Mouse (Mus musculus) spleen, adult 2 months (tissue): ENCODE measurements around the gene Ece1. TPM values are rescaled to one million over a fixed set of nuclear protein-coding genes. Genes with fewer than 3 reads are reported as not detected.

Source experiments
- DNase-seq, 2 experiments: peaks; one replicate each; pipeline versions ENCODE4 v3.0.0 to v3.0.0-alpha.2; 2012 to 2021; ENCODE audit warnings: low spot score in 2 of 2, low read depth in 1 of 2
- H3K27ac ChIP-seq: fragments of 200-500 bp; 2 replicates; pipeline ENCODE4 v1.5.1; 2012; ENCODE audit warnings: low read length, inconsistent platforms; ENCODE audit not compliant: insufficient read depth
- H3K27me3 ChIP-seq: fragments of 200-500 bp; 2 replicates; pipeline ENCODE4 v1.6.1; 2012; ENCODE audit warnings: mild to moderate bottlenecking, moderate library complexity, low read length, inconsistent platforms; ENCODE audit not compliant: control insufficient read depth, insufficient read depth
- H3K36me3 ChIP-seq: fragments of 200-500 bp; 2 replicates; pipeline ENCODE4 v1.6.1; 2012; ENCODE audit warnings: mild to moderate bottlenecking, low read length, inconsistent platforms; ENCODE audit not compliant: control insufficient read depth, insufficient read depth
- H3K4me1 ChIP-seq: fragments of 200-500 bp; 2 replicates; pipeline ENCODE4 v1.6.1; 2011; ENCODE audit warnings: inconsistent platforms; ENCODE audit not compliant: control insufficient read depth, insufficient read depth, insufficient read length
- H3K4me3 ChIP-seq: fragments of 200-500 bp; 2 replicates; pipeline ENCODE4 v1.5.1; 2011; ENCODE audit warnings: mild to moderate bottlenecking, inconsistent platforms; ENCODE audit not compliant: insufficient read depth, insufficient read length; ENCODE audit errors: extremely low read depth
- CTCF ChIP-seq: fragments of 200-500 bp; IDR thresholded peaks from 2 replicates; pipeline ENCODE4 v1.5.1; 2011; ENCODE audit warnings: mild to moderate bottlenecking, inconsistent platforms; ENCODE audit not compliant: insufficient read depth, insufficient read length, insufficient replicate concordance; ENCODE audit errors: extremely low read depth
- POLR2A ChIP-seq: fragments of 200-500 bp; IDR thresholded peaks from 2 replicates; pipeline ENCODE4 v1.6.1; 2011; ENCODE audit warnings: low read depth, low read length, inconsistent platforms
- WGBS: fragments of 180-500 bp; shearing (Covaris S2); methylation state at CpG from one replicate; pipeline ENCODE4 v1.1.7; 2018; 5-methylcytosine and 5-hydroxymethylcytosine counted together
- polyA plus RNA-seq: library from polyadenylated mRNA; depleted of rRNA; stranded (reverse); fragments of >200 nt; gene quantifications from 2 replicates; pipeline ENCODE4 v1.2.3, GENCODE M21; 2012

Ece1 gene
- polyA plus RNA-seq, 1 experiment: 18.4 TPM

DNA sequence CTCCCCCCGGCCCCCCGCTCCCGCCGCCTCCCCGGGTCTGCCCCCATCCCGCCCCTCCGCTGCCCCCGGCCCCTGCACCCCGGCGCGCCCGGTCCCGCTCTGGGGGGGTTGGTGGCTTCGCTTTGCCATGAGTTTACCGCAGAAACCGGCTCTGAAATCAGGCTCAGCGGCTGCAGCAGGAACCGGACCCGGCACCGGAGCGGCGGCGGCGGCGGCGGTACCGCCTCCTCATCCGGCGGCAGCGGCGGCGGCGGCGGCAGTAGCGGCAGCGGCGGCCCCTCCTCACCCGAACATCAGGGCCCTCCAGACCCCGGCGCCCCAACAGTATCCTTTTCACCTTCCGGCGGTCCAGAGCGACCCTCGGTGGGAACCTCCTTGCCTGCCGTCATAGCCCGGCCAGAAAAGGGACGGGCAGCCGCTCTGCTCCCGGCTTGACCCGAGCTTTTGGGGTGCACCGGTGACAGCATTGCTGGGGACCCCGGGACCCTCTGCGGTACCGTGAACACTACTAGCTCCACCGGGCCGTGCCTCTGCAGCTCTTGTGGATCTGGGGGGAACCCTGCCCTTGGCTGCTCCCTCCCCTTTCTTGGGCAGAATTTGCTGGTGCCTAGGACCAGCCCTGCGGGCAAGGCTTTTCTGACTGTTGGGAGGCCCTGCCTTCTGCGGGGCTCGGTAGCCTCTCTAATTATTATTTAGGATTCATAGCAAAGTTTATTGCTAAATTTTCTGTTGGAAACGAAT lies 132.0 kb downstream of the Ece1 start:
- no peaks in the 10 kb centered on the region for H3K27me3 ChIP-seq
- 2% methylated on average over 46 of the region's 60 CpGs for WGBS
- H3K27ac ChIP-seq: peak overlapping the region; percentile 93
- H3K4me3 ChIP-seq: peak overlapping the region; percentile 89
- DNase-seq: peak in 1 of 2 experiments; percentile 32
- no peak for TF ChIP-seq CTCF
- no peak for TF ChIP-seq POLR2A
- H3K36me3 ChIP-seq: peaks cover 14% of the 10 kb centered on the region
- H3K4me1 ChIP-seq: peaks cover 8% of the 10 kb centered on the region

- Histone ChIP-seq H3K36me3 (peaks cover 15% of the 10 kb centered on the region), H3K4me3 (peak overlapping the region; percentile 89), H3K27ac (peak overlapping the region; percentile 93), H3K27me3 (no peaks in the 10 kb centered on the region), H3K4me1 (peaks cover 8% of the 10 kb centered on the region)
- no peak for TF ChIP-seq POLR2A
- no peak for TF ChIP-seq CTCF
- DNase-seq: peak; percentile 26 to 28
- WGBS: 31% methylated on average over 12 of the region's 12 CpGs
Observed at GRCm38 (mm10) chr4:137994562-137995336, 132.7 kb downstream of the Ece1 start.

DNA sequence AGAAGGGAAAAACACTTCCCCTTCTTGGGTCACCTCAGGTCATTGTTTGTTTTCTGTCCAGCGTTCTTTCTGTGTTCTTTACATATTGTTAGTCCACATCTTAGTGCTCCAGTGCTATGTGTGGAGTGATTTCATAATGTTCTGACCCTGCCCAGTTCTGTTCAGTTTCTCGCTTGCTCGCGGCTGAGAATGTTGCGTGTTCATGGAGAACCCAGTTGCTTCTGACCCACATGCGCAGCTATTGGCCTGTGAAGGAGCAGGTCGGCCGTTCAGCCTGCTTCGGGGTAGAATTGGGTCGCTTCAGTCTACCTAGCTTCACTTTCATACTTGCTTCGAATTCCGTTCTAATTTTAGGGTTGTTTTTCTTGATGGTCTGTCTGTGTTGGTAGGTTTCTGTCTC lies 133.4 kb downstream of the Ece1 start:
- peaks cover 15% of the 10 kb centered on the region for H3K36me3 ChIP-seq
- H3K27ac ChIP-seq: no peak overlapping the region; the same call in 1 of the 2 replicates
- no peaks in the 10 kb centered on the region for H3K27me3 ChIP-seq
- 78% methylated on average over 12 of the region's 12 CpGs for WGBS
- no peak for TF ChIP-seq POLR2A
- no peak for TF ChIP-seq CTCF
- no peak for DNase-seq
- H3K4me3 ChIP-seq: no peak overlapping the region; the same call in 1 of the 2 replicates
- peaks cover 8% of the 10 kb centered on the region for H3K4me1 ChIP-seq

DNA sequence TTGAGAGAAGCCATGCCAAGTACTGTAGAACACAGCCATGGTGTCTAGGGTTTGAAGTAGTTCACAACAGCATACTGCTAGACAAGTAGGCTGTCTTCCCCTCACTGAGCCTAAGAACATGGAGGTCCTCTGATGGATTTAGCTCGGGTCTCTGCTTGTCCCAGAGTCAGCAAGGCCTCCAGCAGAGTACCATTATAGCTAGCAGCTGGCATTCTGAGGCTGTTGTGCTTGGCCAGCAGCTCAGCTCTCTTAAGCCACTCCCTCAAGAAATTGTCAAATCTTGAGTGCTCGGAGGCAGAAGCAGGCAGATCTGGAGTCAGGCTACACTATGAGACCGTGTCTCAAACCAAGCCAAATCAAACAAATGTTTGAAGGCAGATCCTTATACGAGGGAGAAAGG lies 136.2 kb downstream of the Ece1 start:
- 86% methylated on average over 4 of the region's 4 CpGs for WGBS
- no peak for TF ChIP-seq POLR2A
- no peak for TF ChIP-seq CTCF
- Histone ChIP-seq H3K36me3 (peaks cover 17% of the 10 kb centered on the region), H3K27me3 (no peaks in the 10 kb centered on the region), H3K4me1 (peaks cover 8% of the 10 kb centered on the region), H3K27ac (no peak overlapping the region), H3K4me3 (no peak overlapping the region)
- DNase-seq: no peak

DNA sequence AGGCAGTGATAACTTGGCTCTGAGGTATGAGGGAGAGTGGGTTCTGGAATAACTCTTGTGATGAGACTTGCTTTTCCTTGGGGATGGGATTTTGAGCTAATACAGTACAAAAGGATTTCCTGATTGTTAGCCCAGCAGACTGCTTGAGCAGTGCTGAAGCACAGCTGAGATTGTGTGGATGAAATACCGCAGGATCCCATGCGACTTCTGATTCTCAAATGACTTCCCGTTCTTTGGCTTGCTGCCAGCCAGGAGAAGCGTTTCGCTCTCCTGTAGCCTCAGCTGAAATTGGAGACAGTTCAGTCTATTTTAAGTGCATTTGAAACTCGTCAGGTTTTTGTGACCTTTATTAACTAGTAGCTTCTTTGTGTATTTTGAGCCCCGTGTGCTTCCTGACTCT lies 138.6 kb downstream of the Ece1 start:
- 79% methylated on average over 7 of the region's 7 CpGs for WGBS
- peaks cover 1% of the 10 kb centered on the region; the same call in 1 of the 2 replicates for H3K4me1 ChIP-seq
- no peak overlapping the region for H3K27ac ChIP-seq
- no peak for TF ChIP-seq CTCF
- TF ChIP-seq POLR2A: no peak
- no peaks in the 10 kb centered on the region for H3K27me3 ChIP-seq
- no peak overlapping the region for H3K4me3 ChIP-seq
- H3K36me3 ChIP-seq: peaks cover 24% of the 10 kb centered on the region
- no peak for DNase-seq

GRCm38 (mm10) chr4:138003909-138004610 lies 142.0 kb downstream of the Ece1 start:
- Histone ChIP-seq H3K4me1 (no peaks in the 10 kb centered on the region), H3K4me3 (no peak overlapping the region), H3K27ac (no peak overlapping the region), H3K27me3 (no peaks in the 10 kb centered on the region), H3K36me3 (peaks cover 9% of the 10 kb centered on the region)
- WGBS: 93% methylated on average over 11 of the region's 11 CpGs
- TF ChIP-seq CTCF (no peak), POLR2A (no peak)
- DNase-seq: no peak
